Mouse (Mus musculus) small intestine, adult 2 months (tissue): ENCODE results near the gene Olfr157.

Source experiments
- CTCF ChIP-seq: fragments of 200-500 bp; IDR thresholded peaks from 2 replicates; pipeline ENCODE4 v1.5.1; 2012; ENCODE audit warnings: low read depth, mild to moderate bottlenecking, control low read depth, inconsistent platforms, low read length, moderate library complexity, mixed read lengths; ENCODE audit not compliant: insufficient replicate concordance, insufficient read length; ENCODE audit errors: extremely low read depth
- POLR2A ChIP-seq: fragments of 200-500 bp; IDR thresholded peaks from 2 replicates; pipeline ENCODE4 v1.6.1; 2012; ENCODE audit warnings: low read depth, mild to moderate bottlenecking, control low read depth, inconsistent platforms, low read length, moderate library complexity

- TF ChIP-seq POLR2A (no peak), CTCF (no peak)
Measured at GRCm38 (mm10) chr4:43798936-43799335, 41.1 kb downstream of the Olfr157 start.
